Mouse (Mus musculus) ES-Bruce4 (cell line): Measurements from ENCODE around the gene Kank1.

Experiments
- CTCF ChIP-seq: IDR thresholded peaks from one replicate; pipeline ENCODE4 v1.8.1; 2011; ENCODE audit warnings: low read depth, low read length
- POLR2A ChIP-seq: IDR thresholded peaks from one replicate; pipeline ENCODE4 v1.8.1; 2011; ENCODE audit warnings: low read length; ENCODE audit not compliant: insufficient read depth

DNA sequence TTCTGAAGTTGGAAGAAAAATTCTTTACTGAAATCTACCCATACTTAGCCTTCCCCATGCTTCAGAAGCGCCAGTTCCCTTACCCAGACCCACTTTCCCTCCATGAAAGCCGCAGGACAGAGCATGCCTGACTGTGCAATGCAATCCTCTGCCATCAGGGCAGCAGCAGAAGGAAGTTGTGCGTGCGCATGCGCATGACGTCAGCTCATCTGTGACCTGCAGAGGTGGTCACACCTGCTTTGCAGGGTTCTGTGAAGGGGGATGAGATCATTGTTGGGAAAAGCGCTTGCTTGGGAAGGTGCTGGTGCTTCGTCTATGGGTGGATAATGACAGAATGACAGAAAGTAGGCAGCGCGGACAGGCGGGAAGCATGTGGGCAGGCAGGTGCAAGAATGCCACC, 155.4 kb downstream of the Kank1 start:
- TF ChIP-seq CTCF (no peak), POLR2A (no peak)
